Mouse (Mus musculus) B cell, adult 67 days (primary cell): Measurements from ENCODE around the gene Olfr1414. TPM values are rescaled to one million over a fixed set of nuclear protein-coding genes. Genes with fewer than 3 reads are reported as not detected.

Source experiments
- total RNA-seq, 2 experiments: library from RNA; stranded (reverse); gene quantifications; 4 replicates each; pipeline ENCODE4 v1.2.4; 2023

The Olfr1414 gene
- total RNA-seq = not detected

DNA sequence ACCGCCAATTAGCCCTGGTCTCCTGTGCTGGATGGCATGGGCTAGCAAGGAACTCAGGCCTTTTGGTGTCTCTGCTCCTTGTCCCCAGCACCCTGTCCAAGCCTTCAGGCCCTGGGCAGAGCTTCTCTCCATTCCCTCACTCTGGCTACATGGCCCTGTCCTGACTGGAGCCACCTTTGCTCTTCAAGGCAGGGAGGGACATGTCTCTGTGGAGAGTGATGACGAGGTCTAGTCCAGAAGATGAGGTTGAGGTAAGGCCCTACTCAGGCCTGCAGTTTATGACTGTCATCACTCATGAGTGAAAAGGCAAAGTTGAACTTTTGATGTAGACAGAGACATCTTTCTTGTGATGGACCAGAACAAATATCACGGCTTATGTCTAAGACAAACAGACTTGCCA, at the start of gene Olfr1414:
Gene Olfr1414 (minus strand): TSS at position 101 of the 400 bp plus-strand sequence.

DNA sequence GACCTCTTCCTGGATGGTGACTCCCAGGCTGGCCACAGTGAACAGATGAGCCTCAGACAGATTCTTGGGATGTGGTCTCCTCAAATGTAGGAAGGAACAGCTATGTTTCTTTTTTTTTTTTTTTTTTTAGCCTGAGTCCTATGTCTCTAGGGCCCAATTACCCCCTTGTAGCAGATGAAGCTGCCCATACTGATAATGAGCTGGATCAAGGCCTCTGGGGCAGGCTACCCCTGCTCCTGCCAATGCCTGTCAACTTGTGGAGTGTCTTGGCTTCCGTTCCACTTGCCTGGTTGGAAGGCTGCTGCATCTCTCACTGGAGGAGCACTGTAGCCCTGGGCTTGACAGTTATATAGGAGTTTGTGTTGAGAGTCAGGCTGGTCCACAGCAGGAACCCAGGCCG, 22.5 kb downstream of the Olfr1414 start, which contains the start of gene Olfr1415:
Gene Olfr1415 (minus strand): TSS at position 101 of the 400 bp plus-strand sequence.

DNA sequence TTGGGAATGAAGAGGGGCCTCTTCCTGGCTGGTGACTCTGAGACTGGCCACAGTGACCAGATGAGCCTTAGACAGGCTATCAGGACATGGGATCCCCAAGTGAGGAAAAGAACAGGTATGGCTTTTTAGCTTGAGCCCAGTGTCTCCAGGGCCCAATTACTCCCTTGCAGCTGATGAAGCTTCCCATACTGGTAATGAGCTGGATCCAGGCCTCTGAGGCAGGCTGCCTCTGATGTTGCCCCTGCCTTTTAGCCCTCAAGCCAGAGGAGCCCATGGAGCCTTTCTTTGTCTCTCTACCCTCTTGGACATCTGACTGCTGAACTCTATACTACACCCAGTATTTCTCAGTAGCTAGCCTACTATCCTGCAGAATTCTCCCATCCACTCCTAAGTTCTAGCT, 33.4 kb downstream of the Olfr1414 start, which contains the start of gene Olfr1416:
Gene Olfr1416 (minus strand): TSS at position 101 of the 400 bp plus-strand sequence.

DNA sequence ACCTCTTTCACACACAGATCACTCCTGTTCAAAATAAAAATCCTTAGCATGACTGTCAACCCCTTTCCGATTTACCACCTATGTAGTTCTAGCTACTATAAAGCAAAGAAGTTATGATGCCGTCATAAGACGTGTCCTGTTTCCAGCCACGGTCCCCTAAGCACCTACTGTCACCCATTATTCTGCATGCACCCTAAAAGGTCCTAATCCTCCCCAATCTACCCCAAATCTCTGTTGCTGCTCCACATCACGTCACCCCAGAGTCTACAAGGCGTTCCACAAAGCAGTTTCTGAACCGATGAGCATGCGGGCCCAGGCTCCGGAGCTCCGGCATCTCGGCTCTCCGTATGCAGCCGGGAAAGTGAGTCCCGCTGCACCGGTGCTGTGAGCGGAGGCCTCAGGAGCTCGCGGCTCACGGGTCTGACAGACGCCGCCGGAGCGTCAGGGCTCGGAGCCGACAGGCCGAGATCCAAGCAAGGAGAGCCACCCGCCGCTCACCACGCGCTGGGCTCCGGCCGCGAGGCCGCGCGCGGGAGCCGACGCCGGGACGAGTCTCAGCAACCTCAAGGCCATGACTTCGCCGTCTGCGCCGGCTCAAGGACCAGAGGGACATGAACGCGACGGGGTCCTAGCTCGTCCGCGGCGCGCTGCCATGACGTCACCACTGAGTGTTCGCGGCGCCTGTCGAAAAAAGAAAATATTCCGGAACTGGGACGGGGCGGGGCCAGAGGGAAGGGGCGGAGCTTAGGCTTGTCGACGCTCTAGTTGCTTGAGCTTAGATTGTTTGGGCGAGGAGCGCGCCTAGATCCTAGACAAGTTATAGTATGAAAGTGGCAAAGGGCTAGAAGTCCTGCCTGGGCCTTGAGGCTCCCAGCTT, 45.1 kb downstream of the Olfr1414 start, which contains the start of gene Ndufa10:
Gene Ndufa10 (minus strand): TSS at position 696 of the 877 bp plus-strand sequence.

Other genes with a start within 250 kb of the Olfr1414 start
- 100 to 1,000 TPM; 107 to 121 TPM for gene Ndufa10, start 44.8 kb downstream of the Olfr1414 start, total RNA-seq
- not detected for gene Olfr1416, start 33.5 kb downstream of the Olfr1414 start, total RNA-seq
- not detected for gene Olfr1415, start 22.6 kb downstream of the Olfr1414 start, total RNA-seq
- gene Olfr1413, start 52.7 kb upstream of the Olfr1414 start, total RNA-seq = not detected
- gene Olfr1412, start 67.1 kb upstream of the Olfr1414 start, total RNA-seq = not detected
- not detected for gene Olfr1411, start 75.8 kb upstream of the Olfr1414 start, total RNA-seq
- not detected for gene Olfr1410, start 87.1 kb upstream of the Olfr1414 start, total RNA-seq
- not detected for gene Olfr12, start 99.1 kb upstream of the Olfr1414 start, total RNA-seq
- 10 to 100 TPM; 62.8 to 70.7 TPM for gene Cops9, start 123.3 kb upstream of the Olfr1414 start, total RNA-seq
- gene Otos, start 130.2 kb upstream of the Olfr1414 start, total RNA-seq = not detected